Mouse (Mus musculus): Measurements from ENCODE around the gene C5ar1.
"Not testable (repeated sequence)": the region's sequence is repeated elsewhere in the genome, so short reads cannot be mapped to it uniquely, and the experiment has no call there.

- not testable (repeated sequence) for TF ChIP-seq POLR2A (IDR thresholded peaks at IDR 0.05; ENCODE audit: low read depth, low read length); CTCF (IDR thresholded peaks at IDR 0.05; ENCODE audit: borderline replicate concordance, insufficient read depth, low read length)
Observed at GRCm38 (mm10) chr7:16255963-16256362, 3.4 kb downstream of the C5ar1 start.

Data from embryonic fibroblast, embryonic 13.5 days (primary cell).